Mouse (Mus musculus) bone marrow macrophage, adult 2 months (primary cell): ENCODE data around the gene Caprin2.

ENCODE experiments used
- CTCF ChIP-seq: IDR thresholded peaks from 2 replicates; pipeline ENCODE4 v1.5.1; 2012; ENCODE audit warnings: low read depth, mild to moderate bottlenecking, low read length, moderate library complexity
- POLR2A ChIP-seq: IDR thresholded peaks from 2 replicates; pipeline ENCODE4 v1.6.1; 2012; ENCODE audit warnings: mild to moderate bottlenecking, low read depth, low read length, borderline replicate concordance

GRCm38 (mm10) chr6:148906958-148907357, 10.9 kb upstream of the Caprin2 start:
- TF ChIP-seq CTCF = no peak
- TF ChIP-seq POLR2A = no peak
